Mouse (Mus musculus): ENCODE results near the gene Plcb4. TPM values are rescaled to one million over a fixed set of nuclear protein-coding genes. Genes with fewer than 3 reads are reported as not detected.
A peak's percentile ranks its signal among the peaks of the same experiment; 100 is the strongest.

Plcb4 gene
- polyA plus RNA-seq, 1 experiment from 2014 or later: 24.1 TPM

DNA sequence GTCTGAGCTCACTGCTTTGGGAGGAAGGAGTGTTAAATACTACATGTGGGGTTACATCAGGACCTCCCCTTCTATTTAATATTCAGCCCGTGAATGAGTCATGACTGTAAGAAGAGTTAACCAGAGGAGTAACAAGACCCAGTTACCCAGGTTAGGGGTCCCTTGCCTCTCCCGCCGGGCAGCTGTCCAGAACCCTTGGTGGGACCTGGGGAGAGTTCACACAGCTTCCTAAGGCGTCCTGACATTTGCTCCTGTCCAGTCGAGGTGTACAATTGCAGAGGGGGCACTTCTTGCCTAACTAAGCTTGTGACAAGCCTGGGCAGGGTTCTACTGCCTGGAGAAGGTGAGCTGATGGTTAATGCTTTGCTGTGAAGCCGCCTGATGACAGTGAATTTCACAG is 54.1 kb downstream of the Plcb4 start:
- no peaks in the 10 kb centered on the region for H3K36me3 ChIP-seq (ENCODE audit: control insufficient read depth, insufficient read depth, low read length)
- peak overlapping the region; percentile 36; the same call in 1 of the 2 replicates for H3K9ac ChIP-seq (ENCODE audit: low read length)
- WGBS: 54% methylated on average over 6 of the region's 6 CpGs
- peaks cover 30% of the 10 kb centered on the region for H3K4me1 ChIP-seq (replicated peaks; ENCODE audit: control insufficient read depth, insufficient read depth, low read length)
- ATAC-seq (replicated peaks; ENCODE audit: low FRiP score): no peak
- H3K4me2 ChIP-seq (ENCODE audit: low read depth, low read length, severe bottlenecking): 0 out of 2 replicates have a peak overlapping the region, but pooled peaks have one; percentile 34
- H3K4me3 ChIP-seq (ENCODE audit: low read depth, low read length): no peak overlapping the region
- no peaks in the 10 kb centered on the region for H3K9me3 ChIP-seq (ENCODE audit: control insufficient read depth, low read length)
- peak overlapping the region; percentile 61; the same call in 1 of the 2 replicates for H3K27ac ChIP-seq (ENCODE audit: low read depth, low read length)
- no peak for DNase-seq (ENCODE audit: low spot score)
- no peaks in the 10 kb centered on the region for H3K27me3 ChIP-seq (ENCODE audit: control insufficient read depth, insufficient read depth, low read length)

DNA sequence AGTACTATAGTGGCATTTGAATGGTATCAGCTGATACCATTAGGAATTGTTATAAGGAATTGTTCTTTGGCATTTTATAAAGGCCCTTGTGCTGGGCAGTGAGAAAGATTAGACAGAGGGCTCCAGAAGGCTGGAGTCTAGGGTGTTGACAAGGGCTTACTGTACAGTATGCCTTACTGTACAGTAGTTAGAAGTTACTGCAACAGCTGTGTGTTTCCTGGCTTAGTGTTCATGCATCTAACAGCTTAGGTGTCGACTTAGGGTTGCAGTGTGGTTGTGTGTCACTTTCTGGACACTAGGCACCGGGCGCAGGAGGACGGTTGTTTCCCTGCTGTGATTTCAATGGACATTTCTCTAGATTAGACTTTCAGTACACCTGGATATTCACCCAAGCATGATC is 57.4 kb downstream of the Plcb4 start:
- no peak for DNase-seq (ENCODE audit: low spot score)
- Histone ChIP-seq H3K4me3 (ENCODE audit: low read depth, low read length) (no peak overlapping the region), H3K4me2 (ENCODE audit: low read depth, low read length, severe bottlenecking) (no peak overlapping the region), H3K9ac (ENCODE audit: low read length) (no peak overlapping the region), H3K9me3 (ENCODE audit: control insufficient read depth, low read length) (no peaks in the 10 kb centered on the region), H3K4me1 (replicated peaks; ENCODE audit: control insufficient read depth, insufficient read depth, low read length) (peaks cover 23% of the 10 kb centered on the region), H3K27me3 (ENCODE audit: control insufficient read depth, insufficient read depth, low read length) (no peaks in the 10 kb centered on the region), H3K27ac (ENCODE audit: low read depth, low read length) (no peak overlapping the region), H3K36me3 (ENCODE audit: control insufficient read depth, insufficient read depth, low read length) (no peaks in the 10 kb centered on the region)
- no peak for ATAC-seq (replicated peaks; ENCODE audit: low FRiP score)
- 86% methylated on average over 4 of the region's 4 CpGs for WGBS

DNA sequence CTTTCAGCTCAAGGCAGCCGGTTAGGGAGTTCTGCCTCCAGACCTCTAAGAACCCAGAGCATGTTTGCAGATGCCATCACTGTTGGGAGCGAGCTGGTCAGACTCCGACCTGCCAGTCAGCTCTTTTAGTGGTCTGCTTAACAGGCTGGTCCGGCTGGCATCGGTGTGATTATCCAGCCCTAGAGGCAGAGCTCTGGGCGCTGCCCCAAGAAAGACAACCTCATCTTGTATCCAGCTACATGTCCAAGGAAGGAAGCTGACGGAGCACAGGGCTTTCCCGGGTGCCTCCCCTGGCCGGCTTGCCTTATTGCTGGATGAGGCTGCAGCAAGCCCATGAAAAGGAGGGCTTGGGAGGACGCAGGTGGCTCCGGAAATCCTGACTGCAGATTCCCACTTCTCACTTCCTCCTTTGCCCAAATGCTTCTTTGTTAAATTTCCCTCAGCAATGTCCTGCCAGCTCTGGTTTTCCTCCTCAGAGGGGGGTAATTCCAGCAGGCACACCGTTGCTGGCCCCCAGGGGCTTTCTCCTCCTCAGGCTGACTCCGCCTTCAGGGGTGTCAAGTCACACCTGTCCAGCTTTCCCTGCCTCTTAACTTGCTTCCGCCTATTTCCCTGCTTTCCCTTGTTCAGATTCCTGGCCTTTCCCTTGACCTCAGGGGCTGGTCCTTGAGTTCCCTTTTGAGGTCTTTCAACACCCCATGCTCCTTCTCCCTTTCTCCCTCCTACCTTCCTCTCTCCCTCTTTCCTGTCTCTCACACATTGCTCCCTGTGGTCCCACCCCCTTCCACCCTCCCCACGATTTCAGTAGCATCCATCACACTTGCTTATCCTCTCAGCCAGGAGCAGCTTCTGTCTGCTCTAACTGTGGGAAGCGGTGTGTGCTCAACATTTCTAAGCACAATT is 58.7 kb downstream of the Plcb4 start:
- Histone ChIP-seq H3K4me1 (replicated peaks; ENCODE audit: control insufficient read depth, insufficient read depth, low read length) (peaks cover 20% of the 10 kb centered on the region), H3K9ac (ENCODE audit: low read length) (peak overlapping the region; percentile 17; the same call in 1 of the 2 replicates), H3K4me2 (ENCODE audit: low read depth, low read length, severe bottlenecking) (no peak overlapping the region), H3K4me3 (ENCODE audit: low read depth, low read length) (no peak overlapping the region), H3K27ac (ENCODE audit: low read depth, low read length) (no peak overlapping the region), H3K27me3 (ENCODE audit: control insufficient read depth, insufficient read depth, low read length) (no peaks in the 10 kb centered on the region), H3K36me3 (ENCODE audit: control insufficient read depth, insufficient read depth, low read length) (no peaks in the 10 kb centered on the region), H3K9me3 (ENCODE audit: control insufficient read depth, low read length) (no peaks in the 10 kb centered on the region)
- 29% methylated on average over 16 of the region's 16 CpGs for WGBS
- DNase-seq (ENCODE audit: low spot score): no peak
- ATAC-seq (replicated peaks; ENCODE audit: low FRiP score): 0 out of 2 replicates have a peak, but pooled peaks have one; percentile 23

DNA sequence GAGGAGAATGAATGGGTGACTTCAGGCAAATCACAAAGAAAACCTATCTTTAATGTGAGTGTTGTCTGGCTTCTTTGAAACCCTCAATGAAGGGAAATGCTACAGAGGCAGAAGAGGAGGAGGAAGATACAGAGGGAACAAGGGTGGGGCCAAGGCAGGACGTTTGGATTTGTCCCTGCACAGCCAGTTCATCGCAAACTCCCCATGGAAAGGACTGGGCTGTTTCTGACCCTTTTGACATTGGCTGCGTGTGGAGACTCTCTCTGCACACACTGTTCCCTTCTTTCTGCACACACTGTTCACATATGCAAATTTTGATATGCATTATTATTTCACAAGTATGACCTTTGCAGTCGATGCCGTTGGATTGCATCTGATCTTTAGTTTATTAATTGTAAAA is 63.3 kb downstream of the Plcb4 start:
- ATAC-seq (replicated peaks; ENCODE audit: low FRiP score) (no peak), DNase-seq (ENCODE audit: low spot score) (no peak)
- Histone ChIP-seq H3K4me3 (ENCODE audit: low read depth, low read length) (no peak overlapping the region), H3K27me3 (ENCODE audit: control insufficient read depth, insufficient read depth, low read length) (no peaks in the 10 kb centered on the region), H3K4me2 (ENCODE audit: low read depth, low read length, severe bottlenecking) (no peak overlapping the region), H3K27ac (ENCODE audit: low read depth, low read length) (no peak overlapping the region), H3K4me1 (replicated peaks; ENCODE audit: control insufficient read depth, insufficient read depth, low read length) (peaks cover 12% of the 10 kb centered on the region), H3K9me3 (ENCODE audit: control insufficient read depth, low read length) (no peaks in the 10 kb centered on the region), H3K9ac (ENCODE audit: low read length) (no peak overlapping the region), H3K36me3 (ENCODE audit: control insufficient read depth, insufficient read depth, low read length) (no peaks in the 10 kb centered on the region)
- WGBS: 53% methylated on average over 5 of the region's 5 CpGs

DNA sequence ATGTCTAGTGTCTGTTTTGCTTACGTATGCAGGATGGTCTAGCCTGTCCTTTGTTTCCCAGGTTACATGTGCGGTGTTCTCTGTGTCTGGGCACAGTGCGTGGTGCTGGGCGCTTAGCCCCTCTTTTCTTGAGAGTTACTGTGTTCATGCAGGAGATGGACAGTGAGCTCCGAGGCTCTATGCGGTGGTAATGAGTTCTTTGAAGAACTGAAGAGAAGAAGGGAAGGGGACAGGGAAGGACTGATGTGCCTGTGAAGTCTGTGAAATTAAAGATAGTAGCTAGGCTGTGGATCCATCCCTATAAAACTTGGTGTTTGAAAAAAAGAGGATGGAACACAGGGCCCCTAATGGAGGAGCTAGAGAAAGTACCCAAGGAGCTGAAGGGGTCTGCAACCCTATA is 64.6 kb downstream of the Plcb4 start:
- 90% methylated on average over 6 of the region's 6 CpGs for WGBS

DNA sequence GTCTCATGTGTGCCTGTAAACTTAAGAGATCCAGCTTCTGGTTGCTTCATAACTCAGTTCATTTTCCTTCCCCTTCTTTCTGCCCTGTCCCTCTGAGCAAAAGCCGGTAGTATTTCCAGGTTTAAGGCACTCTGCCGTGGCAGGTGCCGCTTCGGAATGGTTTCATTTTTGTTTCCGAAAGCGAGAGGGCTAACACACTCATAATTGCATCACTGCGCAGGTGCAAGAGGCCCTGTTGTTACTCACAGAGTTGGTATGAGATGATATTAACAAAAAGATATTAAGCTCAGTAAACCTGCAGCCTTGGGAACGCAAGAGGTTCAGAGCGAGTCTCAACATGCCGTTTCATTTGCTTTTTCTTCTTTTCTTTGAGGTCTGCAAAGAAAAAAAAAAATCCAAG is 65.7 kb downstream of the Plcb4 start:
- H3K4me3 ChIP-seq (ENCODE audit: low read depth, low read length): no peak overlapping the region
- H3K4me1 ChIP-seq (replicated peaks; ENCODE audit: control insufficient read depth, insufficient read depth, low read length): 0 out of 2 replicates have a peak, but pooled peaks cover 3% of the 10 kb centered on the region
- H3K27ac ChIP-seq (ENCODE audit: low read depth, low read length): no peak overlapping the region
- H3K4me2 ChIP-seq (ENCODE audit: low read depth, low read length, severe bottlenecking): no peak overlapping the region
- DNase-seq (ENCODE audit: low spot score) (no peak), ATAC-seq (replicated peaks; ENCODE audit: low FRiP score) (no peak)
- no peaks in the 10 kb centered on the region for H3K27me3 ChIP-seq (ENCODE audit: control insufficient read depth, insufficient read depth, low read length)
- WGBS: 90% methylated on average over 10 of the region's 10 CpGs
- H3K9me3 ChIP-seq (ENCODE audit: control insufficient read depth, low read length): no peaks in the 10 kb centered on the region
- no peak overlapping the region for H3K9ac ChIP-seq (ENCODE audit: low read length)
- no peaks in the 10 kb centered on the region for H3K36me3 ChIP-seq (ENCODE audit: control insufficient read depth, insufficient read depth, low read length)

More for the DNA sequence above, 64.6 kb downstream of the Plcb4 start:
- no peak for DNase-seq (ENCODE audit: low spot score)
- Histone ChIP-seq H3K4me1 (replicated peaks; ENCODE audit: control insufficient read depth, insufficient read depth, low read length) (0 out of 2 replicates have a peak, but pooled peaks cover 3% of the 10 kb centered on the region), H3K27me3 (ENCODE audit: control insufficient read depth, insufficient read depth, low read length) (no peaks in the 10 kb centered on the region), H3K27ac (ENCODE audit: low read depth, low read length) (no peak overlapping the region), H3K4me3 (ENCODE audit: low read depth, low read length) (no peak overlapping the region), H3K36me3 (ENCODE audit: control insufficient read depth, insufficient read depth, low read length) (no peaks in the 10 kb centered on the region), H3K9ac (ENCODE audit: low read length) (no peak overlapping the region), H3K4me2 (ENCODE audit: low read depth, low read length, severe bottlenecking) (no peak overlapping the region), H3K9me3 (ENCODE audit: control insufficient read depth, low read length) (no peaks in the 10 kb centered on the region)
- no peak for ATAC-seq (replicated peaks; ENCODE audit: low FRiP score)

DNA sequence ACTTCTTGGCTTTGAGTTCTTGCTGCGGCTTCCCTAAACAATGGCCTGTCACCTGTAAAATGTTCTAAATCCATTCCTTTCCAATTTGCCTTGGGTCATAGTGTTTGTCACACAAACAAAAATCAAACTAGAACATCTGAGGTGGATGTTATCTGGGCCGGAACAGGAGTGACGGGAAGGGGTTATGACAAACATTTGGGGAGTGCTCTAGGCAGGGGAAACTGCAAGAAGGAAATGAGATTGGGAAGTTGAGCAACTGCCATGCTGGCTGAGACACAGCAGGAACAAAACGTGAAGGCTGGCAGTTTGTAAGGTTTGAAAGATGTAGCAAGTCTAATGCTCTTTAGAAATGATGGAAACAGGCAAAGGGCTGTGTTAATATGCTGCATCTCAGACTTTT is 66.6 kb downstream of the Plcb4 start:
- H3K4me3 ChIP-seq (ENCODE audit: low read depth, low read length): no peak overlapping the region
- H3K4me1 ChIP-seq (replicated peaks; ENCODE audit: control insufficient read depth, insufficient read depth, low read length): 0 out of 2 replicates have a peak, but pooled peaks cover 3% of the 10 kb centered on the region
- no peak overlapping the region for H3K27ac ChIP-seq (ENCODE audit: low read depth, low read length)
- no peaks in the 10 kb centered on the region for H3K36me3 ChIP-seq (ENCODE audit: control insufficient read depth, insufficient read depth, low read length)
- H3K4me2 ChIP-seq (ENCODE audit: low read depth, low read length, severe bottlenecking): no peak overlapping the region
- no peaks in the 10 kb centered on the region for H3K27me3 ChIP-seq (ENCODE audit: control insufficient read depth, insufficient read depth, low read length)
- no peak for DNase-seq (ENCODE audit: low spot score)
- no peaks in the 10 kb centered on the region for H3K9me3 ChIP-seq (ENCODE audit: control insufficient read depth, low read length)
- no peak overlapping the region for H3K9ac ChIP-seq (ENCODE audit: low read length)
- WGBS: 82% methylated on average over 4 of the region's 4 CpGs
- ATAC-seq (replicated peaks; ENCODE audit: low FRiP score): no peak

DNA sequence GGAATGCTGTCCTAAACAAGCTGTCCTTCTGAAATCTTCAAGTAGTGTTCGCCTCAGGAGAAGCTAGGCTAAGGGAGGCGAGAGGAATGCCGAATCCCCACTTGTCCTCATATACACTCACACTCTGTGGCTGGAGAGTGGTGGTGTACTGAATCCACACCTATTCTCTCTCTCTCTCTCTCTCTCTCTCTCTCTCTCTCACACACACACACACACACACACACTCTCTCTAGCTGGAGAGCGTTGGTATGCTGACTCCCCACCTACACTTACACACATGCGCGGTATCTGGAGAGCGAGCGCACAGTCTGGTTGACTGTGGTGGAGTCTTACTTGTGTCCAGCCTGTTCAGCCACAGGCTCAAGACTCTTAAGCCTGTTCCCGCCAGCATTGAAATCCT is 68.3 kb downstream of the Plcb4 start:
- Histone ChIP-seq H3K4me1 (replicated peaks; ENCODE audit: control insufficient read depth, insufficient read depth, low read length) (0 out of 2 replicates have a peak, but pooled peaks cover 5% of the 10 kb centered on the region), H3K27ac (ENCODE audit: low read depth, low read length) (no peak overlapping the region), H3K9ac (ENCODE audit: low read length) (no peak overlapping the region), H3K4me3 (ENCODE audit: low read depth, low read length) (no peak overlapping the region), H3K4me2 (ENCODE audit: low read depth, low read length, severe bottlenecking) (no peak overlapping the region), H3K36me3 (ENCODE audit: control insufficient read depth, insufficient read depth, low read length) (no peaks in the 10 kb centered on the region), H3K9me3 (ENCODE audit: control insufficient read depth, low read length) (no peaks in the 10 kb centered on the region), H3K27me3 (ENCODE audit: control insufficient read depth, insufficient read depth, low read length) (no peaks in the 10 kb centered on the region)
- DNase-seq (ENCODE audit: low spot score) (no peak), ATAC-seq (replicated peaks; ENCODE audit: low FRiP score) (no peak)
- 92% methylated on average over 9 of the region's 9 CpGs for WGBS

All from forebrain, embryonic 11.5 days (tissue).